Mouse (Mus musculus) hindbrain, embryonic 11.5 days (tissue): ENCODE measurements at regions not wholly inside any gene's neighbourhood (a gene's known extent, or its start where the extent isn't known, plus 50 kb on each side); places are given as distances from the start of the nearest gene placed in this dataset.
A peak's percentile ranks its signal among the peaks of the same experiment; 100 is the strongest.

Experiments used
- ATAC-seq: fragments of 200-750 bp; cut with Nextera tagmentation; 2 replicates; pipeline ENCODE4 v1.8.0; 2017; ENCODE audit warnings: mild to moderate bottlenecking, moderate TSS enrichment, moderate library complexity; ENCODE audit not compliant: low FRiP score
- DNase-seq: peaks from one replicate; pipeline ENCODE4 v3.0.0-alpha.2; 2015; ENCODE audit warnings: low spot score
- H3K27ac ChIP-seq: fragments of 300-500 bp; sonication (generic); 2 replicates; pipeline ENCODE4 v1.5.1; 2014; ENCODE audit warnings: mild to moderate bottlenecking, low read depth, low read length
- H3K27me3 ChIP-seq: fragments of 300-500 bp; sonication (generic); 2 replicates; pipeline ENCODE4 v1.6.1; 2014; ENCODE audit warnings: mild to moderate bottlenecking, low read length, moderate library complexity, mixed read lengths; ENCODE audit not compliant: control insufficient read depth, insufficient read depth
- H3K36me3 ChIP-seq: fragments of 300-500 bp; sonication (generic); 2 replicates; pipeline ENCODE4 v1.6.1; 2014; ENCODE audit warnings: mild to moderate bottlenecking, low read length, moderate library complexity, mixed read lengths; ENCODE audit not compliant: control insufficient read depth, insufficient read depth
- H3K4me1 ChIP-seq: fragments of 300-500 bp; sonication (generic); replicated peaks from 2 replicates; pipeline ENCODE4 v1.6.1; 2014; ENCODE audit warnings: low read length, mixed read lengths; ENCODE audit not compliant: control insufficient read depth, insufficient read depth
- H3K4me2 ChIP-seq: fragments of 300-500 bp; sonication (generic); replicated peaks from 2 replicates; pipeline ENCODE4 v1.6.1; 2014; ENCODE audit warnings: mild to moderate bottlenecking, low read depth, low read length
- H3K4me3 ChIP-seq: fragments of 300-500 bp; sonication (generic); 2 replicates; pipeline ENCODE4 v1.5.1; 2014; ENCODE audit warnings: low read depth, low read length
- H3K9ac ChIP-seq: fragments of 300-500 bp; sonication (generic); 2 replicates; pipeline ENCODE4 v1.6.1; 2014; ENCODE audit warnings: low read depth, low read length
- H3K9me3 ChIP-seq: fragments of 300-500 bp; sonication (generic); 2 replicates; pipeline ENCODE4 v1.6.1; 2016; ENCODE audit warnings: low read length; ENCODE audit not compliant: control insufficient read depth
- WGBS: fragments of 180-500 bp; shearing (Covaris S2); extraction: QIAGEN DNeasy Blood & Tissue Kit; methylation state at CpG from one replicate; pipeline ENCODE4 v1.1.7; 2014; 5-methylcytosine and 5-hydroxymethylcytosine counted together

- Histone ChIP-seq H3K9ac (no peak overlapping the region), H3K4me3 (no peak overlapping the region), H3K27ac (no peak overlapping the region), H3K4me1 (no peaks in the 10 kb centered on the region), H3K9me3 (no peaks in the 10 kb centered on the region), H3K27me3 (no peaks in the 10 kb centered on the region), H3K36me3 (no peaks in the 10 kb centered on the region), H3K4me2 (no peak overlapping the region)
- 89% methylated on average over 2 of the region's 2 CpGs for WGBS
- no peak for DNase-seq
- no peak for ATAC-seq
Observed at GRCm38 (mm10) chr10:48149875-48150274, 1638.7 kb downstream of the Grik2 start.

GRCm38 (mm10) chr10:48135708-48136107 lies 1652.9 kb downstream of the Grik2 start:
- 36% methylated on average over 1 of the region's 1 CpGs for WGBS
- no peak overlapping the region for H3K9ac ChIP-seq
- H3K9me3 ChIP-seq: no peaks in the 10 kb centered on the region
- DNase-seq: no peak
- no peaks in the 10 kb centered on the region for H3K36me3 ChIP-seq
- peak; percentile 93 for ATAC-seq
- no peak overlapping the region for H3K27ac ChIP-seq
- H3K4me2 ChIP-seq: no peak overlapping the region
- H3K4me1 ChIP-seq: no peaks in the 10 kb centered on the region
- H3K27me3 ChIP-seq: no peaks in the 10 kb centered on the region
- no peak overlapping the region for H3K4me3 ChIP-seq
